Mouse (Mus musculus) cerebellum, adult 9-10 months (tissue): Measurements from ENCODE around the gene Fut2.

Experiments used
- DNase-seq: peaks from one replicate; pipeline ENCODE4 v3.0.0; 2022

Gene Fut2

DNA sequence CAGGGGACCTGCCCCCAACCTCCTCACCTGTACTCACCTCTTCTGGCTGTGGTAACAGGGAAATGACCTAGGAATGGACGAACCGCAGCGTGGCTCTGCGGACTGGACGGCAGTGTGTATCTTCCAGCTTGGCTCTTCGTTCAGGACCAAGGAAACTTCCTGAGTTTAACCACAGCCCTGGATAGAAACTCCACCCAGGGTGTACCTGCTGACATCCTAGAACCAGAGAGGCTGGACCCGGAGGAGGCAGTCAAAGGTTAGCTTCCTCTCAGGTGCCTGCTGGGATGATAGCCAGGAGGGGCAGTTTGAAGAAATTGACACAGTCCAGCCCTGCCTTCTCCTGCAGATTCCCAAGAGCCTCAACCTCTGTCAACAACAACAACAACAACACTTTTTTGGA, at the start of gene Fut2:
TSS of gene Fut2 (minus strand) at position 234 of the 400 bp plus-strand sequence.
- DNase-seq = no peak

DNA sequence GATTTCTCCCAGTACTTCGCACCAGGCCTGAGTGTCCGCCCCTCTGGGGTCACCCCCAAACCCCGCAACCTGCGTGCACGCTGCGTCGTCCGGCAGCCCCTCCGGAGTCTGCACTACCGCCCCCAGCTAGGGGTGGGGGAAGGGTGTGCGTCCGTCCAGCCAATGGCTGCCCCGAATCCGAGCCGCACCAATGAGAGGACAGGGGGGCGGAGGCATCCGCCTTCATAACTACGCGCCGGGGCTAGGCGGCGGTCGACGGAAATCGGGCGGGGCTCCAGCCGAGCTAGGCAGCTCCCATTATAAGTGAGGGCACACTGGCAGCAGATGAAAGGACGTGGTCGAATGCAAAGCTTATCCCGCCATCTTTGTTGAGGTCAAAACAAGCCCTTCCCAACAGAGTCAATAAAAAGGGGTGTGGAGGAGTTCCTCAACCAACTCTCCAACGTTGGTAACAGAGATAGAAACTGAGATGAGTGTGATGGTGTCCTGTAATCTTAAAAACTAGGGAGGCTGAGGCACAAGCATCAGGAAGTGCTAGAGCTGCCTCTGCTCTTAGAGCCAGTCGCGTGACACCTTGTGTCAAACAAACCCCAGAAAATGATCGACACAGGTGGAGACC, 49.0 kb upstream of the Fut2 start, which contains the start of gene Rpl18:
TSS of gene Rpl18 (plus strand) at position 368 of the 619 bp plus-strand sequence.
- peak; percentile 97 for DNase-seq

DNA sequence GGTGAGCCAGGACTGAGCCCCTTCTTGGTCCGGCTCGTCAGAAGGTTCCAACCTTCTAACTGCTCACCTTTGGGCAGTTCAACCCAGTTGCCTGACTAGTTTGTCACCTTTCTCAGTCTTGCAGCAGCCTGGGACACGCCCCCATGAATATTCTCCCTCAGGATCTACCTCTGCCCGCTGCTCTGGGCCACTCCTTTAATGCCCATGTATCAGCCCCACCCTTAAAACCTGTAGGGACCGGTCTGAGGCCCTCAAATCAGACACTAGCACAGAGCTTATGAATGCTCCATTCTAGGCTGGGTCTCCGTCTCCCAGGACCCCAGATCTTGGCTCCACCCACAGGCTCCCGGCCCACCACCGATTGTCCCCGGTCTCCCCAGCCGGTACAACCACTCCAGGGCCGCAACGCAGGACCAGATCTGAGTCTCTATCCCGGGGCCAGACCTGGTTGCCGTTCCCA, 48.5 kb upstream of the Fut2 start:
- DNase-seq = no peak

DNA sequence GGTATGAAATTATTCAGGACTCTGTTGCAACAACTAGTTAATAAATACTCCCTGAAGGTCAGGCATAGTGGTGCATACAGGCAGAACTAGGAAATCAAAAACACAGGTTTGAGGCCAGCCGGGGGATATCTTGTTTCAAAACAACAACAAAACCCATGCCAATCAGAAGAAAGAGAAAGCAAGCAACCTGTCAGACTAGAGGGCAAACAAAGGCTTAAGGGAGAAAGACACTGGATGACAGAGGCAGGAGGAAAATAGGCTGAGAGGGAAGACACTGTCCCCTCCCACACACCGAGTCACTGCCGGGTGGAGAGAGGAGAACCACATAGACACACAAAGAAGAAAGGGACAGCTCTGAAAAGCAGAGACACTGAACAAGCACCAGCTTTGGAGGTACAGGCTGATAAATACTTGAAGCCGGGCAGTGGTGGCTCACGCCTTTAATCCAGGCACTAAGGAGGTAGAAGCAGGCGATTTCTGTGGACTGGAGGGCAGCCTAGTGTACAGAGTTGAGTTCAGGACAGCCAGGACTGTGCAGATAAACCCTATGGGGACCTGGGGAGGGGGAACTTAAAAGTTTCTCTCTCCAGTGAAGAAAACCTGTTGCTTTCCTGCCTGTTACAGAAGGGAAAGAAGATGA, 47.8 kb upstream of the Fut2 start:
- DNase-seq = peak; percentile 55

DNA sequence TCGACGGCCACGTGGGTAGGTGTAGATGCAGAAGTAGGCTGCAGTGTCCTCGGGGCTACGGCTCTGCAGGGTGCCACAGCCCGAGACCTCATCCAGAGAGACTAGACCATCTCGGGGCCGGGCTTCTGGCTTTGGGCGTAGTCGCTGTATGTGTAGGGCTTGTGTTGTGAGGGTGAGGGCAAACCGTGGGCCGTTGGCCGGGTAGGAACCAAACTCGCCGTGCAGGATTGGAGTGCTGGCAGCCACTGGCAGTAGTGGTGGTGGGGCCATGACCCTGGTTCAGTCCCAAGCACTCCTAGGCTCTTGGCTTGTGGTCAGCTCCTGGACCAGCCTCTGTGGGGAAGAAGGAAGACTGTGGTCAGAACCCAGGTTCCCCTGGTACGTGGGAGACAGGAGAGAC, 47.2 kb upstream of the Fut2 start:
- peak; percentile 65 for DNase-seq

DNA sequence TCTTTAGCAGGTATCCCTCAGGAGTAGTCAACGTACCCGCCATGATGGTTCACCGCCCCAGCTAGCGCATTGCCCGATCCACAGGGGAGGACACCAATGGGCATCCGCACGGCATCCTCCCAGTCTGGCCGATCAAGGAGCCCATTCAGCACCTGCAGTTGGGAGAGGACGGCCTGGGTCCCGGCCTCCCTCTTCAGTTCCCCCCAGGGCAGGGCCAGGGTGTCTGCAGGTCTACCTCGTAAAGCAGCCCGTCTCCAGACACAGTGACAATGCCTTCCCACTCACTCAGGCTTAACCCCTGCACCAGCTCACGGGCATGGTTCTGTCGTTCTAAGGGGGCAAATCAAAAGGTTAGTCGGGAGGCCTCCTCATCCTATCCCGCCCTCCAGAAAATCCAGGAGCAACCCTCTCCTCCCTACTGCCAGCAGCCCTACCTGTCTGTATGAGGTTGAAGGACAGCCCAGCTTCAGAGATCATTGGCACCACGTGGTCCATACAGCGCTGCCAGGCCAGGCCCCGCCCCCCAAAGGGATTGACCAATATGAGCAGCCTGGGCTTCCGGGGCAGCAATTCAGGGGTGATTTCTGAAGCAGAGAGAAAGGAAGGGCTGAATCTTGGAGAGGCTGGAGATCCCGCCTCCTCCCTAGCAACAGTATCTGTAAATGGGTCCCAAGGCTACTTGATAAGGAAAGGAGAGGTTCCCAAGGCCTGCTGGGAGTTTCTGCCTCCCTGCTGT, 46.0 kb upstream of the Fut2 start:
- peak; percentile 72 for DNase-seq

DNA sequence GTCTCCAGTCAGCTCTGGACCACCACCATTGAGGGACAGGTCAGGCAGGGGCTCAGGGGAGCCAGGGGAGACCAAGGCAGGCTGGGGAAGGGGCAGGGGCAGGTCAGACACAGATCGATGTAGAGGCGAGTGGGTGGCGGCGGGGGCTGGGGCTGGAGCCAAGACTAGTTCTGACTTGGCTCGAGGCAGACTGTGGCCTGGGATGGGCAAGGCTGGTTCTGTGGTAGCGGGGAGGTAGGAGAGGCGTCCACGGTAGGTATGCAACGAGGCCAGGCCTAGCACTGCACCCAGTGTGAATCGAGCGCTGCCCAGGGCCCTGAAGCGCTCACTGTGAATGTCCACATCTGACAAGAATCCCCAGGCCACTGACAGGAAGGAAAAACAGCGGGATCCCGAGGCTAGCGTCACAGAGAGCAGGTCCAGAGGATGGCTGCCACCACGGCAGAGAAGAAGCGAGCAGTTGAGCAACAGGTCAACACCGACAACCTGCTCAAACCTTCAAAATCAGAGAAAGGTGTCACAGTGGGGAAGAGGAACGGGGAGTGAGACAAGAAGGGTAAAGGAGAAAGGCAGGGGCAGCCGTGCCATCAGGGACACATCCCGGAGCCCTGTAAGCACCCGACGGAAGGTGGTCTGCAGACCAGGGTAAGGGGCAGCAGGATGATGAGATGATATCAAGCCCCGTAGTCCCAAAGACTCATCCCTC, 45.3 kb upstream of the Fut2 start:
- DNase-seq = peak; percentile 59

DNA sequence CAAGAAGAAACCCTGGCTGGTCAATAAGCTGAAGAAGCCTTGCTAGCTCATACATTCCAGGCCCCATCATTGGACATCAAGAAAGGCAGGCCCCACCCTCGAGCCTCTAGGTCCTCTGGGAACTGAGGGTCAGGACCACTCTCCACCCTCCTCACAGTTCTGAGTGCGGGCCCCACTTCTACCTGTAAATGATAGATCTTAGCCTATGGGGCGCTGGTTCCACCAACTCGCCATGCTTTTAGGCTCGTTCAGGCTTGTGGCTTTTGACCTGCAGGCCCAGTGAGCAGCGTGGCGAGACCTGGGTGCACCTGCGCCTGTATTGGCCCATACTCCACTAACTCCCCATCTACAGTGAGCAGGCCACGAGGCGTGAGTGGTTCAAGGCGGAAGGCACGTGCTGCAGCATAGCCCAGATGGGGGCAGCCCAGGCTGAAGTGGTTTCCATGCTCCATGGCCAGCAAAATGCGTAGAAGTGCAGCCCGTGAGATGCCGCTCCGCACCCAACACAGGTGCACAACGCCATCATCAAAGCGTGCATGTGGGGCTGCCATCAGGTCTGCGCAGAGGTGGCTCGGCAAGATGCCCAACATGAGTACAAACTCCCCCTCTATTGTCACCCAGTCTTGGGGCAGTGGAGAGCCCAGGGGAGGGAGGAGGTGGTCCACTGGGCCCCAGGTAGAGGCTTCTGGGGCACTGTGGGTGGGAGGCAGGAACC, 44.4 kb upstream of the Fut2 start:
- DNase-seq = peak; percentile 63

DNA sequence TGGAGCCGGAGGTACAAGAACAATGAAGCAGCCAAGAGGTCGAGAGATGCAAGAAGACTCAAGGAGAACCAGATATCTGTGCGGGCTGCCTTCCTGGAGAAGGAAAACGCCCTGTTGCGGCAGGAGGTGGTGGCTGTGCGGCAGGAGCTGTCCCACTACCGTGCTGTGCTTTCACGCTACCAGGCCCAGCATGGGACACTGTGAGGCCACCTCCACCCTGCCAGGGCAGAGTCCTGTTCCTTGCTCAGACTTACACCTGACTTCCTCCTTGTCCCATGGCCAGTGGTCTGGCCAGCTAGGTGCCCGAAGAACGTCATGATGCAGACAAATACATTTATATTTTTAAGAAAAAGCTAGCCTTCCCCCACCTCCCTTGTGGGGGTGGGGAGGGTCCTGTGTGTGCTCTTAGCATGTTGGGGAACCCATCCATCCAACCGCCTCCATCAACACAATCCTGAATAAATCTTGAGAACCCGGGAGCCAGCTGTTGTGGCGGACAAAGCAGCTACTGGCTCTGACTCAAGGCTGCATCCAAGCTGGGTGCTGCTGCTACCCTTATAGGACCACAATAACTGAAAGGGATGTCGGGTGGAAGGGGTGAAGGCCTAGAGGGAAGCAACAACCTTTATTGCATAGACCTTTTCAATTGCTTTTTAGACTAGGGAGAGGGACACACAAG, 43.6 kb upstream of the Fut2 start:
- peak; percentile 67 for DNase-seq

DNA sequence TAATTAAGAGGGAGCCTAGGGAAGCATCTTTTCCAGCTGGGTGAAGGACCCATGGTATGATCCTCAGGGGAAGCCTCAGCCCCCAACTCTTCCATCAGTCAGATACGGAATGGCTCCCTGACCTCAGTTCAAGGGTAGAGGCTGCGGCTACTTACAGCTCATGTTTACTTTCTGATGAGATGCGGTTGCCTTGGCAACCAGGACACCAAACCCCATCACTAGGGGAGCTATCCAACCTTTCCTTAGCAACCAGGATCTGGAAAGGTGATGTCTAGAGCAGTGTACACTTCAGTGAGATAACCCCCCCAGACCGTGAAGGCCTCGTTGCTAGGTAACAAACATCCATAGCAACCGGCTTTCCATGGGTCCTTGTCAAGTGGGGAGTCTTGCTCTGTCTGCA, 42.8 kb upstream of the Fut2 start:
- no peak for DNase-seq

DNA sequence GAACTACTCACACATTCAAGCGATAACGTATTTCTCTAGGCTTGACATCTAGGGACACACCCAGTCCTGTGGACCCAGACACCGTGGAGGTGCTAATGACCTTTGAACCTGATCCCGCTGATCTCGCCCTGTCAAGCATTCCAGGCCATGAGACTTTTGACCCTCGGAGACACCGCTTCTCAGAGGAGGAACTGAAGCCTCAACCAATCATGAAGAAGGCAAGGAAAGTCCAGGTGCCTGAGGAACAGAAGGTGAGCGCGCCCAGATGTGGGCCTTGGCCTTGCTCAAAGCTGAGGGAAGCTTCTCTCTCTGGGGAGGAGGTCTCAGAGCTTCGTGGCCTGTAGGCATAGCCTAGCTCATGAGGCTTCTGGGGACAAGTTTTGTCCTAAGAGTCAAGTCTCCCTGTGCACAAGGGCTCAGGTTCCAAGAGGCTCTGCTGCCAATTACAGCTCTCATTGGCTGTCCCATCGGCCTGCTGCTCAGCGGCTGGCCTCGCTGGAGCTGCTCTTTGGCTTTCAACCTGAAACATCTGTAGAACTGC, 42.1 kb upstream of the Fut2 start:
- DNase-seq = peak; percentile 74

DNA sequence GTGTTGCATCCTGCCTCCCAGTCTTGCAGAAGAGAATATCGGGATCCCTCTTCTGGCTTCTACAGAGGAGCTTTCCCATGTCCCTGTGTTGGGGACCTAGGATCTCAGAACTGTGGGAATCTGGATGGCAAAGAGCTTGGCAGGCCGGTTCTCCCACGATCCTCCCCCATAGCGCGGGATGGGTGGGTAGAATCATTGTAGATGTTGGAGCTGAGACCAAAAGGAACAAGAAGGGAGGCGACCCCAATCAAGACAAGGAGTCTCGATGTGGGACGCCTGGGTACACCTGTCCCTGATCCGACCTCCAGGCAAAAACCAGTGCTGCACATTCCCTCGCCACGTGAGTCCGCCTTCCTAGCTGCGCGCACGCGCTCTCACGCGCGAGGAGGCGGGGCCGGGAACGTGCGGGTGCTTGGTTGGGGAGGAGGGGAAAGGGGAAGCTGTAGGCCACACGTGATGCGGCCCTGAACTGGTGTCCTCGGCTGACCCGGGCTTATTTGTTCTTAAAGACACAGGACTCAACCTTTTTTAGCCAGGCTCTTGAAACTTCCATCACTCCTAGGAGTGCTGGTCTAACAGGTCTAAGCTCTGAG, 41.3 kb upstream of the Fut2 start:
- peak; percentile 98 for DNase-seq

DNA sequence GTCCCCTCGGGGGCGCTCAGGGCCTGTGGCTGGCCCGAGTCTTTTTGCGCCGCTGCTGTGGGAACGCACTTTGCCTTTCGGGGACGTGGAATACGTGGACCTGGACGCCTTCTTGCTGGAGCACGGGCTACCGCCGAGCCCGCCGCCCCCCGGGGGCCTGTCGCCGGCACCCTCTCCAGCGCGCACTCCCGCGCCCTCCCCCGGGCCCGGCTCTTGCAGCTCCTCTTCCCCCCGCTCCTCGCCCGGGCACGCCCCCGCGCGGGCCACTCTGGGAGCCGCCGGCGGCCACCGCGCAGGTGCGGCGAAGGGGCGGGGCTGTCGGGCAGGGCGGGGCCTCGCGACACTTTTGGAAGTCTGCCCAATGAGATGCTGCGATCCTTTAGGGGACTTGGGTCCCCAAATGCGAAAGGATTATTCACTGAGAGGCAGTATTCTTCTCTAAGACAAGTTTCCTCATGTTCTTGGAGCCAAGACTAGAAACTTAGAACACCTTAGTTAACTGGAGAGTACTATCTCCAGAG, 40.6 kb upstream of the Fut2 start:
- peak; percentile 89 for DNase-seq

DNA sequence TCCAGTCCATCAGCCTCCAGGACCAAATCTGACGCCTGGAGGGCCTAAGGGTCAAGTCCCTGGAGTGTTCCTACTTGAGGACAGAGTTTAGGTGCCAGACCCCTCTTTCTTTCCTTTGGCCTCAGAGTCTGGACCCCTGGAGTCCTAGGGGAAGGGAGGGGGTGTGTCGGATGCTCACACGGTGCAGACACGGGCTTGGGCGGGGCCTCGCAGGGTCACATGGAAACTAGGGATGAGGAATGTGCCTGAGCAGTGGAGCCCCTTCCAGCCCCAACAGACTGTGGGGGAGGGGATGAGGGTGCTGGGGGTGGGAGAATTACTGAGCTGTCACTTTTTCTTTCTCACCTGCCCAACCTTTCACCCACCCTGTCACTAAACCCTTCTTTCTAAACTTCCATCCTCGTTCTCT, 39.7 kb upstream of the Fut2 start:
- DNase-seq = peak; percentile 92

DNA sequence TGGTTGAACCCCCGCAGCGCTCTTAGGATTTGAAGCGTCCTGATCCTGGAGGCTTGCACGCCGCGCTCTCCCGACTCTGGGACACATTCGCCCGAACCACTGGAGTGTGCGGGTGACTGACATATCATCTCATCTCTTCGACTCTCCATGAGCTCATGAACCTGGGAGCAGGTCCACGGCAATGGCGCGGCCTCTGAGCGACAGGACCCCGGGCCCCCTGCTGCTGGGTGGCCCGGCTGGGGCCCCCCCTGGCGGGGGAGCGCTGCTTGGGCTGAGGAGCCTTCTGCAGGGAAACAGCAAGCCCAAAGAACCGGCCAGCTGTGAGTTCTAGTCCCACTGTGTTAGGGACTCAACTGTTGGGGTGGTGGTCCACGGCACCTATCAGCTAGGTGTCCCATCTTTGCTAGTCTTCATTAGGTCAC, 39.3 kb upstream of the Fut2 start:
- no peak for DNase-seq

DNA sequence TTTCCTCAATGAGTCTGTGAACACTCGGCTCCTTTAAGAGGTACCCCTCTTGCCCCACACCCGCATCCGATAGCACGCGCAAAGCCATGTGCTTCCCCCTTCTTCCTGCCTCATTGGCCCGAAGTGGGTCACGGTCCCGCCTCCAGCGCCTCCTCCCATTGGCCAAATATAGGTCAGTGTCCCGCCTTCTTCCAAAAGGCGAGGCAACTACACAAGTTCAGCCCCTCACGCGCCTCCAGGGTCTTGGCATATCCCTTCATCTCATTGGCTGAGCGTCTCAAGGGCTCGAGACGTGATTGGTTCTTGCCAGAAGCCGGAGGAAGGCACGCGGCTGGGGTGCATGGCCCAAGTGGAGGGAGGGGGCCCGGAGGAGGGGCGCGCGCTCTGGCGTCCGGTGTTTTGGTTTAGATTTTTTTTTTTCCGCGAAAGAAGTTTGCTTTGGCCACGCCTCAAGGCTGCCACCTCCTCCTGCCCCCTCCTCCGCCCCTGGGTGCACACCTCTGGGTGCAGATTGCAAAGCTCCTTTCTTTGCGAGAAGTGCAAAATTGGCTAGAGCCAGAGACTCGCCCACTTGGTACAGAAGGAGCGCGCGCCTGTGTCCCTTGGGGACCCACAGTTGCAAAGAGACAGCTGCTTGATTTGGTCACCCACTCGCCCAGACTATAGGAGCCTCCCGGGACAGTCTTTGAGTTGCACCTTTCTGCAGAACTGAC, 38.7 kb upstream of the Fut2 start, which contains the start of gene Dbp:
TSS of gene Dbp (plus strand) at position 359 of the 713 bp plus-strand sequence.
- DNase-seq = peak; percentile 100

DNA sequence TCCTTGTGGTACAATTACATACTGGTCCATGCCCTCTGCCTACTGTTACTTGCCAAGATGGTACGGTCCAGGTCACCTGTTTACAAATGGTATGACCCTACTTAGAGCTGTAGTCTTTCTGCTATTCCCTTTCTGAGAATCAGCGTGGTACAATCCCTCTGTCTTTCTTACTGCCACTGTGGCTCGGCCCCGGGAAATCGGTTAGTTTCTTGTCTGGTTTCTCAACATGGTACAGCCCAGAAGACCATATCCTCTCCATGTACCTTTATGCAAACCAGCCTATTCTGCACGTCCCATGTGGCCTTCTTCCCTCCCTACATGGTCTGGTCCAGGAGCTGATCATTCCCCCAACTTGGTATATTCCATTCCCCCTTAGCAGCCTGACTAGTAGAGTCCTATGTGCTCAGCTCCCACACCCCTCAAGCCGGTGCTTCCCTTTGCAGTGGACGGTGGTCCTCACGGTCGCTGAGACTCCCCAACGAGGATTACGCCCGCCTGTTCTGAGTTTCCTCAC, 37.9 kb upstream of the Fut2 start:
- peak; percentile 96 for DNase-seq

DNA sequence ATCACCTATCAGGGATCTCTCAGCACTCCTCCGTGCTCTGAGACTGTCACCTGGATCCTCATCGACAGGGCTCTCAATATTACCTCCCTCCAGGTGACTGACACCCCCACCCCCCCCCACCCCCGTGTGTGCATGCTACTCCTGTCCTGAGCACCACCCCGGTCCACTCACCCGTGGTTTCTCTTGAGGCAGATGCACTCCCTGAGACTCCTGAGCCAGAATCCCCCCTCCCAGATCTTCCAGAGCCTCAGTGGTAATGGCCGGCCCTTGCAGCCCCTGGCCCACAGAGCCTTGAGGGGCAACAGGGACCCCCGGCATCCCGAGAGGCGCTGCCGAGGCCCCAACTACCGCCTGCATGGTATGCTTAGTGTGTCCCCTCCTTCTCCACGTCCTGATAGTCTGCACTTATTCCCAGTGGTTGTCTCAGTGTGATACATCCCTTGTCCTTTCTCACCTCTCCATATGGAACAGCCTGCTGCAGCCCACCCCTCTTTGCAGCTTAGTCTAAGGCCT, 37.4 kb upstream of the Fut2 start:
- no peak for DNase-seq

DNA sequence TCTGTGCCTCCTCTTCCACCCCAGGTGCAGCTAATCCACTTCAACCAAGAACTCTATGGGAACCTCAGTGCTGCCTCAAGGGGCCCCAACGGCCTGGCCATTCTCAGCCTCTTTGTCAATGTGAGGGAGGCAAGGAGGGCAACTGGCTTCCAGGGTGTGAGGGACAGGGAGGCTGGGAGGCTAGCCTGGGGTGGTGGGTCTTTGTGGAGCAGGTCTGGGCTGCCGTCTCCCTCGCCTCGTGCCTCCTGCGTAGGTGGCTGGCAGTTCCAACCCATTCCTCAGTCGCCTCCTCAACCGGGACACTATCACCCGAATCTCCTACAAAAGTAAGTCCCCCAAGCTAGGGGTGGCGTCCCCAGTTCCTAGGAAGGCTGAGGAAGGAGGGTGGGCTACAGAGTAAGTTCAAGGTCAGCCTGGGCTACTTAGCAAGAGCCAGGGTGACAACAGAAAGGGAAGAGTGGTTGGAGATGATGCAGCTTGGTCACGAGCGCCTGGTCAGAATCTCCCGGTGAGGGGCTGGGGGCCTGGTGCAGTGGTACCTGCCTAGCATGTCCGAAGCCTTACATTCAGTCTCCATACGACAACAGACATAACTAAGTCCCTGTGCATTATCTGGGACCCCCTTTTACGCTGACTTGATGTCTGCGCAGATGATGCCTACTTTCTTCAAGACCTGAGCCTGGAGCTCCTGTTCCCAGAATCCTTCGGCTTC, 36.8 kb upstream of the Fut2 start:
- peak; percentile 73 for DNase-seq
